Mouse (Mus musculus) neural tube, embryonic 14.5 days (tissue): Measurements from ENCODE around the gene D8Ertd738e. TPM values are rescaled to one million over a fixed set of nuclear protein-coding genes. Genes with fewer than 3 reads are reported as not detected.
A peak's percentile ranks its signal among the peaks of the same experiment; 100 is the strongest.

Source experiments
- microRNA counts: library from miRNA; unstranded; fragments of <30 nt; microRNA quantifications from one replicate; lab custom pipeline; 2016
- microRNA-seq: library from miRNA; unstranded; fragments of <30 nt; microRNA quantifications from one replicate; pipeline ENCODE4, GENCODE M21; 2016
- polyA plus RNA-seq: library from polyadenylated mRNA; unstranded; fragments of >200 nt; fragmentation: Nextera tagmentation; extraction: Ambion mirVana; gene quantifications from 2 replicates; pipeline ENCODE4 v1.2.1, GENCODE M21; 2014

Gene D8Ertd738e
- polyA plus RNA-seq, 1 experiment from 2014 or later: 294 TPM

MicroRNA genes within 50 kb of the gene (microRNA counts, 519-probe panel; counts per million panel counts)
- microRNA mmu-miR-23a (lab: Ali Mortazavi, UCI) (4,250 counts per million, percentile 51 among the panel's probes with 10 or more counts), microRNA mmu-miR-27a (lab: Ali Mortazavi, UCI) (4,817 counts per million, percentile 65 among the panel's probes with 10 or more counts)

Small RNA genes within 50 kb of the gene (microRNA-seq; reads per million reads assigned to microRNA genes)
- 2,848 reads per million, percentile 86 among the genes with 10 or more reads in this experiment for gene Mir23a
- not detected for gene Mir24-2
- 69.1 reads per million, percentile 41 among the genes with 10 or more reads in this experiment for gene Mir27a
- not detected for gene Mir3074-2

Other genes starting within 250 kb of the D8Ertd738e start
- gene 1700067K01Rik, start 248.2 kb downstream of the D8Ertd738e start, polyA plus RNA-seq: 0.86 and 0.95 TPM in 2 replicates
- 1.9 TPM in 1 of 2 replicates, not detected in the other for gene 2210011C24Rik, start 237.5 kb downstream of the D8Ertd738e start, polyA plus RNA-seq
- gene Palm3, start 228.2 kb downstream of the D8Ertd738e start, polyA plus RNA-seq: 5.1 and 5.2 TPM in 2 replicates
- 0.43 and 0.45 TPM in 2 replicates for gene Il27ra, start 207.1 kb downstream of the D8Ertd738e start, polyA plus RNA-seq
- gene Rln3, start 204.7 kb downstream of the D8Ertd738e start, polyA plus RNA-seq: 0.82 and 0.91 TPM in 2 replicates
- gene Gm10643, start 184.6 kb downstream of the D8Ertd738e start, polyA plus RNA-seq: 1.8 and 2.2 TPM in 2 replicates
- 10.1 and 12.8 TPM in 2 replicates for gene Rfx1, start 182.9 kb downstream of the D8Ertd738e start, polyA plus RNA-seq
- 16.5 and 19.0 TPM in 2 replicates for gene Dcaf15, start 145.0 kb downstream of the D8Ertd738e start, polyA plus RNA-seq
- 0.43 and 0.50 TPM in 2 replicates for gene Podnl1, start 123.7 kb downstream of the D8Ertd738e start, polyA plus RNA-seq
- 26.8 and 30.7 TPM in 2 replicates for gene Cc2d1a, start 101.8 kb downstream of the D8Ertd738e start, polyA plus RNA-seq
- 1.3 and 1.6 TPM in 2 replicates for gene 4930432K21Rik, start 101.7 kb downstream of the D8Ertd738e start, polyA plus RNA-seq
- 12.4 and 12.5 TPM in 2 replicates for gene Nanos3, start 64.5 kb downstream of the D8Ertd738e start, polyA plus RNA-seq
- gene Zswim4, start 12.7 kb downstream of the D8Ertd738e start, polyA plus RNA-seq: 12.9 and 20.5 TPM in 2 replicates
- 51.3 and 51.7 TPM in 2 replicates for gene Mri1, start 7.6 kb upstream of the D8Ertd738e start, polyA plus RNA-seq
- gene Ccdc130, start 20.7 kb upstream of the D8Ertd738e start, polyA plus RNA-seq: 22.5 and 28.8 TPM in 2 replicates
- gene Cacna1a, start 138.7 kb upstream of the D8Ertd738e start, polyA plus RNA-seq: 20.1 and 29.8 TPM in 2 replicates